Mouse (Mus musculus): ENCODE measurements around the gene Galnt6. TPM values are rescaled to one million over a fixed set of nuclear protein-coding genes. Genes with fewer than 3 reads are reported as not detected.

The Galnt6 gene
- polyA plus RNA-seq, 1 experiment = 0.29 TPM

GRCm38 (mm10) chr15:100755881-100756624 is 26.9 kb upstream of the Galnt6 start:
- Histone ChIP-seq H3ac (ENCODE audit: control insufficient read depth, insufficient read length, low read depth) (no peak overlapping the region), H3K27me3 (ENCODE audit: control insufficient read depth, insufficient read depth, insufficient read length) (no peaks in the 10 kb centered on the region), H3K4me3 (ENCODE audit: insufficient read depth, poor library complexity, severe bottlenecking) (no peak overlapping the region), H3K36me3 (ENCODE audit: control insufficient read depth, insufficient read depth) (no peaks in the 10 kb centered on the region), H3K79me3 (ENCODE audit: low read depth) (no peaks in the 10 kb centered on the region), H3K79me2 (ENCODE audit: control insufficient read depth, insufficient read depth) (no peaks in the 10 kb centered on the region)
- no peak for TF ChIP-seq USF1 (IDR thresholded peaks at IDR 0.05; ENCODE audit: low read depth)

- no peak for TF ChIP-seq MAX (IDR thresholded peaks at IDR 0.05)
- no peaks in the 10 kb centered on the region for H3K79me3 ChIP-seq (ENCODE audit: low read depth)
- no peaks in the 10 kb centered on the region for H3K79me2 ChIP-seq (ENCODE audit: control insufficient read depth, insufficient read depth)
- H3K4me3 ChIP-seq (ENCODE audit: insufficient read depth, poor library complexity, severe bottlenecking) = no peak overlapping the region
- no peak overlapping the region for H3ac ChIP-seq (ENCODE audit: control insufficient read depth, insufficient read length, low read depth)
- no peaks in the 10 kb centered on the region for H3K27me3 ChIP-seq (ENCODE audit: control insufficient read depth, insufficient read depth, insufficient read length)
- H3K36me3 ChIP-seq (ENCODE audit: control insufficient read depth, insufficient read depth) = no peaks in the 10 kb centered on the region
Measured at GRCm38 (mm10) chr15:100755498-100755859, 26.3 kb upstream of the Galnt6 start.

- H3K79me3 ChIP-seq (ENCODE audit: low read depth) = no peaks in the 10 kb centered on the region
- H3K27me3 ChIP-seq (ENCODE audit: control insufficient read depth, insufficient read depth, insufficient read length) = no peaks in the 10 kb centered on the region
- no peak overlapping the region for H3ac ChIP-seq (ENCODE audit: control insufficient read depth, insufficient read length, low read depth)
- H3K79me2 ChIP-seq (ENCODE audit: control insufficient read depth, insufficient read depth) = no peaks in the 10 kb centered on the region
- no peaks in the 10 kb centered on the region for H3K36me3 ChIP-seq (ENCODE audit: control insufficient read depth, insufficient read depth)
- no peak for TF ChIP-seq USF1 (IDR thresholded peaks at IDR 0.05; ENCODE audit: low read depth)
- no peak for TF ChIP-seq FOSL1 (IDR thresholded peaks at IDR 0.05; ENCODE audit: insufficient read depth, low read length, poor library complexity, severe bottlenecking)
- TF ChIP-seq CTCF (IDR thresholded peaks at IDR 0.05; ENCODE audit: control insufficient read depth, insufficient read depth, insufficient read length) = peak; percentile 83
- TF ChIP-seq CEBPB (IDR thresholded peaks at IDR 0.05; ENCODE audit: low read depth) = no peak
- TF ChIP-seq MYOD1 (IDR thresholded peaks at IDR 0.05; ENCODE audit: control insufficient read depth, insufficient read length, low read depth) = no peak
- TF ChIP-seq MYOG (IDR thresholded peaks at IDR 0.05; ENCODE audit: control insufficient read depth, extremely low read depth, insufficient read length) = no peak
- TF ChIP-seq MAX (IDR thresholded peaks at IDR 0.05) = no peak
- no peak overlapping the region for H3K4me3 ChIP-seq (ENCODE audit: insufficient read depth, poor library complexity, severe bottlenecking)
Measured at GRCm38 (mm10) chr15:100754805-100755497, 25.8 kb upstream of the Galnt6 start.

GRCm38 (mm10) chr15:100754041-100754440 is 24.9 kb upstream of the Galnt6 start:
- no peaks in the 10 kb centered on the region for H3K27me3 ChIP-seq (ENCODE audit: control insufficient read depth, insufficient read depth, insufficient read length)
- H3K79me2 ChIP-seq (ENCODE audit: control insufficient read depth, insufficient read depth) = no peaks in the 10 kb centered on the region
- no peak overlapping the region for H3K4me3 ChIP-seq (ENCODE audit: insufficient read depth, poor library complexity, severe bottlenecking)
- H3K36me3 ChIP-seq (ENCODE audit: control insufficient read depth, insufficient read depth) = no peaks in the 10 kb centered on the region
- H3ac ChIP-seq (ENCODE audit: control insufficient read depth, insufficient read length, low read depth) = no peak overlapping the region
- TF ChIP-seq CTCF (IDR thresholded peaks at IDR 0.05; ENCODE audit: control insufficient read depth, insufficient read depth, insufficient read length) = no peak
- TF ChIP-seq MAX (IDR thresholded peaks at IDR 0.05) = no peak
- TF ChIP-seq MYOG (IDR thresholded peaks at IDR 0.05; ENCODE audit: control insufficient read depth, extremely low read depth, insufficient read length) = no peak
- no peak for TF ChIP-seq CEBPB (IDR thresholded peaks at IDR 0.05; ENCODE audit: low read depth)
- TF ChIP-seq USF1 (IDR thresholded peaks at IDR 0.05; ENCODE audit: low read depth) = no peak
- no peak for TF ChIP-seq FOSL1 (IDR thresholded peaks at IDR 0.05; ENCODE audit: insufficient read depth, low read length, poor library complexity, severe bottlenecking)
- TF ChIP-seq MYOD1 (IDR thresholded peaks at IDR 0.05; ENCODE audit: control insufficient read depth, insufficient read length, low read depth) = no peak
- H3K79me3 ChIP-seq (ENCODE audit: low read depth) = no peaks in the 10 kb centered on the region

- TF ChIP-seq MAX (IDR thresholded peaks at IDR 0.05) = no peak
- TF ChIP-seq CTCF (IDR thresholded peaks at IDR 0.05; ENCODE audit: control insufficient read depth, insufficient read depth, insufficient read length) = no peak
- TF ChIP-seq CEBPB (IDR thresholded peaks at IDR 0.05; ENCODE audit: low read depth) = no peak
- no peak for TF ChIP-seq FOSL1 (IDR thresholded peaks at IDR 0.05; ENCODE audit: insufficient read depth, low read length, poor library complexity, severe bottlenecking)
- TF ChIP-seq MYOD1 (IDR thresholded peaks at IDR 0.05; ENCODE audit: control insufficient read depth, insufficient read length, low read depth) = no peak
- no peak for TF ChIP-seq MYOG (IDR thresholded peaks at IDR 0.05; ENCODE audit: control insufficient read depth, extremely low read depth, insufficient read length)
- TF ChIP-seq USF1 (IDR thresholded peaks at IDR 0.05; ENCODE audit: low read depth) = no peak
Measured at GRCm38 (mm10) chr15:100753045-100753444, 23.9 kb upstream of the Galnt6 start.

GRCm38 (mm10) chr15:100752439-100752838 is 23.3 kb upstream of the Galnt6 start:
- H3ac ChIP-seq (ENCODE audit: control insufficient read depth, insufficient read length, low read depth) = no peak overlapping the region
- TF ChIP-seq CTCF (IDR thresholded peaks at IDR 0.05; ENCODE audit: control insufficient read depth, insufficient read depth, insufficient read length) = no peak
- no peak for TF ChIP-seq MYOG (IDR thresholded peaks at IDR 0.05; ENCODE audit: control insufficient read depth, extremely low read depth, insufficient read length)
- TF ChIP-seq MYOD1 (IDR thresholded peaks at IDR 0.05; ENCODE audit: control insufficient read depth, insufficient read length, low read depth) = no peak
- no peak for TF ChIP-seq MAX (IDR thresholded peaks at IDR 0.05)
- TF ChIP-seq CEBPB (IDR thresholded peaks at IDR 0.05; ENCODE audit: low read depth) = no peak
- TF ChIP-seq FOSL1 (IDR thresholded peaks at IDR 0.05; ENCODE audit: insufficient read depth, low read length, poor library complexity, severe bottlenecking) = no peak
- no peak for TF ChIP-seq USF1 (IDR thresholded peaks at IDR 0.05; ENCODE audit: low read depth)
- H3K36me3 ChIP-seq (ENCODE audit: control insufficient read depth, insufficient read depth) = no peaks in the 10 kb centered on the region
- H3K4me3 ChIP-seq (ENCODE audit: insufficient read depth, poor library complexity, severe bottlenecking) = no peak overlapping the region
- no peaks in the 10 kb centered on the region for H3K79me2 ChIP-seq (ENCODE audit: control insufficient read depth, insufficient read depth)
- no peaks in the 10 kb centered on the region for H3K27me3 ChIP-seq (ENCODE audit: control insufficient read depth, insufficient read depth, insufficient read length)
- H3K79me3 ChIP-seq (ENCODE audit: low read depth) = no peaks in the 10 kb centered on the region

More at GRCm38 (mm10) chr15:100753045-100753444, 23.9 kb upstream of the Galnt6 start:
- H3K4me3 ChIP-seq (ENCODE audit: insufficient read depth, poor library complexity, severe bottlenecking) = no peak overlapping the region
- no peaks in the 10 kb centered on the region for H3K79me2 ChIP-seq (ENCODE audit: control insufficient read depth, insufficient read depth)
- H3K36me3 ChIP-seq (ENCODE audit: control insufficient read depth, insufficient read depth) = no peaks in the 10 kb centered on the region
- no peaks in the 10 kb centered on the region for H3K27me3 ChIP-seq (ENCODE audit: control insufficient read depth, insufficient read depth, insufficient read length)
- H3ac ChIP-seq (ENCODE audit: control insufficient read depth, insufficient read length, low read depth) = no peak overlapping the region
- no peaks in the 10 kb centered on the region for H3K79me3 ChIP-seq (ENCODE audit: low read depth)

All from C2C12 (cell line).